ENCODE assay signal across 8 mouse cellular contexts in the genomic region with DNA sequence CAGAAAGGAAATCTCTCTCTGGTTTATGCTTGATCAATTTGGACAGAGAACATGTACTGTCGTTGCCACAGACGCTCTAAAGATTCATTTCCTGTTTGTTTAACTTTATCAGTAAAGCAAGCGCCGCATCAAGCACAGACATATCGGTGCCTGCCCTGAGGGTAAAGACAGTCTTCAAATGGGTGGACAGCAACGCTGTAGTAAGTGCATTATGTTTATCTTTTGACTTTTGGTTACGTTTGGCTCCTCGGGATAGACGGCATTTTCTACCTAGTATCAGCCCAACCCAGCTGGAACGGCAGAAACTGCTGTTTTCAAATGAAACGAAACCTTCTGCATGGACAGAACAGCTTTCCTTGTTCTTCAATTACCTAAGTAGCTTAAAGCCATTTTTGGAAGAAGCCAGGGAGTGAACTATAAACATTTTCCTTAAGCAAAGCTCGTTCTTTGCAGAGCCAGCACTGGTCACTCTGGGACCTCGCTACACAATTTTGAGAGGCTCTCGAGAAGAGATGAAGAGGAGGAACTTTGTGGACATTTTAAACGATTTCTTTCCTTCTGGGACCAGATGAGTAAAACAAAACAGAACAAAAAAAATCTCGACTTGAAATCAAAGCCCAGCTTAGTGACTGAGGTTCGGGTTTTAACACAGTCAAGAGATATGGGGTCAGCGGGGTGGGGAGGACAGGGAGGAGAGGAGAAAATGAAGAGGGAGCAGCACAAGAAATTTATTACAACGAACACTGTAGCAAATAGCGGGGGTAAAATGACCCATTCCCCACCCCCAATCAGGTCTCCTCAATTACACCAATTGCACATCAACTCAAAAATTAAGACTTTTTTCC.
DNase-seq lines count a peak whose midpoint lies in the region; ATAC-seq lines count a peak whose summit lies in the region.

No protein-coding gene starts in this region.

- no peaks in the 10 kb centered on the region for H3K27me3 ChIP-seq in hindbrain, embryonic 15.5 days
- H3K27me3 ChIP-seq in hindbrain, embryonic 10.5 days (ENCODE audit: insufficient read depth, poor library complexity, severe bottlenecking) = no peaks in the 10 kb centered on the region
- no peaks in the 10 kb centered on the region for H3K27me3 ChIP-seq in intestine, embryonic 15.5 days (replicated peaks)
- H3K27me3 ChIP-seq in forebrain, embryonic 15.5 days = 0 out of 2 replicates have a peak, but pooled peaks cover 4% of the 10 kb centered on the region

- intact Hi-C loops in left cerebral cortex, postnatal 4 days (cut with DNase I) = no loop called here

- no peak overlapping the region for H3K4me3 ChIP-seq in hindbrain, embryonic 15.5 days
- H3K4me3 ChIP-seq in hindbrain, embryonic 10.5 days = no peak overlapping the region
- peak overlapping the region; percentile 37 for H3K4me3 ChIP-seq in intestine, embryonic 15.5 days (replicated peaks)
- no peak overlapping the region for H3K4me3 ChIP-seq in forebrain, embryonic 15.5 days

- no peaks in the 10 kb centered on the region for H3K9me3 ChIP-seq in hindbrain, embryonic 15.5 days
- no peaks in the 10 kb centered on the region for H3K9me3 ChIP-seq in hindbrain, embryonic 10.5 days
- H3K9me3 ChIP-seq in intestine, embryonic 15.5 days = no peaks in the 10 kb centered on the region
- no peaks in the 10 kb centered on the region for H3K9me3 ChIP-seq in forebrain, embryonic 15.5 days

- peak overlapping the region; percentile 5; the same call in 1 of the 2 replicates for H3K4me2 ChIP-seq in hindbrain, embryonic 15.5 days
- H3K4me2 ChIP-seq in intestine, embryonic 15.5 days (replicated peaks) = peak overlapping the region; percentile 57
- no peak overlapping the region for H3K4me2 ChIP-seq in forebrain, embryonic 15.5 days (replicated peaks)

- no peaks in the 10 kb centered on the region for H3K4me1 ChIP-seq in hindbrain, embryonic 15.5 days (replicated peaks)
- peaks cover 4% of the 10 kb centered on the region; the same call in 1 of the 2 replicates for H3K4me1 ChIP-seq in hindbrain, embryonic 10.5 days (replicated peaks)
- no peaks in the 10 kb centered on the region for H3K4me1 ChIP-seq in intestine, embryonic 15.5 days (replicated peaks)
- H3K4me1 ChIP-seq in forebrain, embryonic 15.5 days = 0 out of 2 replicates have a peak, but pooled peaks cover under 1% of the 10 kb centered on the region

- ATAC-seq in hindbrain, embryonic 15.5 days (ENCODE audit: low FRiP score, low read depth) = no peak
- peak; percentile 63 for ATAC-seq in intestine, embryonic 15.5 days
- no peak for ATAC-seq in forebrain, embryonic 15.5 days (replicated peaks)

- 81% methylated on average over 20 of the region's 20 CpGs for WGBS in hindbrain, embryonic 15.5 days
- WGBS in hindbrain, embryonic 10.5 days = 71% methylated on average over 20 of the region's 20 CpGs
- WGBS in intestine, embryonic 15.5 days = 9% methylated on average over 20 of the region's 20 CpGs
- WGBS in forebrain, embryonic 15.5 days = 83% methylated on average over 20 of the region's 20 CpGs

- no peak overlapping the region for H3K9ac ChIP-seq in hindbrain, embryonic 15.5 days
- H3K9ac ChIP-seq in intestine, embryonic 15.5 days = peak overlapping the region; percentile 20
- no peak overlapping the region for H3K9ac ChIP-seq in forebrain, embryonic 15.5 days (replicated peaks)

- no peaks in the 10 kb centered on the region for H3K36me3 ChIP-seq in hindbrain, embryonic 15.5 days
- H3K36me3 ChIP-seq in hindbrain, embryonic 10.5 days = no peaks in the 10 kb centered on the region
- H3K36me3 ChIP-seq in intestine, embryonic 15.5 days = no peaks in the 10 kb centered on the region
- no peaks in the 10 kb centered on the region for H3K36me3 ChIP-seq in forebrain, embryonic 15.5 days

- DNase-seq in hindbrain, embryonic 10.5 days (ENCODE audit: low spot score) = no peak
- peak; percentile 1 for DNase-seq in c-Kit-positive CD71-negative TER-119-negative erythroid progenitor cells, embryonic 14.5 days (ENCODE audit: low read depth)
- DNase-seq in lung, postnatal 14 days = peak; percentile 19
- no peak for DNase-seq in left cerebral cortex, postnatal 4 days
- no peak for DNase-seq in layer of hippocampus, adult 8-10 months (ENCODE audit: low spot score in 2 of 2)

- H3K27ac ChIP-seq in hindbrain, embryonic 15.5 days (replicated peaks) = no peak overlapping the region
- no peak overlapping the region for H3K27ac ChIP-seq in hindbrain, embryonic 10.5 days
- peak overlapping the region; percentile 74 for H3K27ac ChIP-seq in intestine, embryonic 15.5 days
- H3K27ac ChIP-seq in forebrain, embryonic 15.5 days (replicated peaks) = no peak overlapping the region

Comparison
In these comparisons a context has a peak if more than half of its experiments do, and no peak if none do; other contexts are left out.
1. DNase-seq: peak in c-Kit-positive CD71-negative TER-119-negative erythroid progenitor cells, embryonic 14.5 days (single experiment) and lung, postnatal 14 days (single experiment); none in hindbrain, embryonic 10.5 days (single experiment), left cerebral cortex, postnatal 4 days (single experiment) and layer of hippocampus, adult 8-10 months (0 of 2).